Mouse (Mus musculus): ENCODE data around the gene Pdx1. TPM values are rescaled to one million over a fixed set of nuclear protein-coding genes. Genes with fewer than 3 reads are reported as not detected.
A peak's percentile ranks its signal among the peaks of the same experiment; 100 is the strongest.

Gene Pdx1
- not detected for total RNA-seq (2022)

DNA sequence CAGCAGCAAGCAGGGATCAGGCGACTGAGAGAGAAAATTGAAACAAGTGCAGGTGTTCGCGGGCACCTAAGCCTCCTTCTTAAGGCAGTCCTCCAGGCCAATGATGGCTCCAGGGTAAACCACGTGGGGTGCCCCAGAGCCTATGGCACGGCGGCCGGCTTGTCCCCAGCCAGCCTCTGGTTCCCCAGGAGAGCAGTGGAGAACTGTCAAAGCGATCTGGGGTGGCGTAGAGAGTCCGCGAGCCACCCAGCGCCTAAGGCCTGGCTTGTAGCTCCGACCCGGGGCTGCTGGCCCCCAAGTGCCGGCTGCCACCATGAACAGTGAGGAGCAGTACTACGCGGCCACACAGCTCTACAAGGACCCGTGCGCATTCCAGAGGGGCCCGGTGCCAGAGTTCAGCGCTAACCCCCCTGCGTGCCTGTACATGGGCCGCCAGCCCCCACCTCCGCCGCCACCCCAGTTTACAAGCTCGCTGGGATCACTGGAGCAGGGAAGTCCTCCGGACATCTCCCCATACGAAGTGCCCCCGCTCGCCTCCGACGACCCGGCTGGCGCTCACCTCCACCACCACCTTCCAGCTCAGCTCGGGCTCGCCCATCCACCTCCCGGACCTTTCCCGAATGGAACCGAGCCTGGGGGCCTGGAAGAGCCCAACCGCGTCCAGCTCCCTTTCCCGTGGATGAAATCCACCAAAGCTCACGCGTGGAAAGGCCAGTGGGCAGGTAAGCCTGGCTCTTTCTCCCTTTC, at the start of gene Pdx1:
Gene Pdx1, plus strand, starts transcription at position 34 of the 747 bp plus-strand sequence.
- no peak for DNase-seq (ENCODE audit: low spot score)

- peak; percentile 67 for DNase-seq (ENCODE audit: low spot score)
Observed at GRCm38 (mm10) chr5:147227354-147228112, 42.2 kb upstream of the Pdx1 start.

DNA sequence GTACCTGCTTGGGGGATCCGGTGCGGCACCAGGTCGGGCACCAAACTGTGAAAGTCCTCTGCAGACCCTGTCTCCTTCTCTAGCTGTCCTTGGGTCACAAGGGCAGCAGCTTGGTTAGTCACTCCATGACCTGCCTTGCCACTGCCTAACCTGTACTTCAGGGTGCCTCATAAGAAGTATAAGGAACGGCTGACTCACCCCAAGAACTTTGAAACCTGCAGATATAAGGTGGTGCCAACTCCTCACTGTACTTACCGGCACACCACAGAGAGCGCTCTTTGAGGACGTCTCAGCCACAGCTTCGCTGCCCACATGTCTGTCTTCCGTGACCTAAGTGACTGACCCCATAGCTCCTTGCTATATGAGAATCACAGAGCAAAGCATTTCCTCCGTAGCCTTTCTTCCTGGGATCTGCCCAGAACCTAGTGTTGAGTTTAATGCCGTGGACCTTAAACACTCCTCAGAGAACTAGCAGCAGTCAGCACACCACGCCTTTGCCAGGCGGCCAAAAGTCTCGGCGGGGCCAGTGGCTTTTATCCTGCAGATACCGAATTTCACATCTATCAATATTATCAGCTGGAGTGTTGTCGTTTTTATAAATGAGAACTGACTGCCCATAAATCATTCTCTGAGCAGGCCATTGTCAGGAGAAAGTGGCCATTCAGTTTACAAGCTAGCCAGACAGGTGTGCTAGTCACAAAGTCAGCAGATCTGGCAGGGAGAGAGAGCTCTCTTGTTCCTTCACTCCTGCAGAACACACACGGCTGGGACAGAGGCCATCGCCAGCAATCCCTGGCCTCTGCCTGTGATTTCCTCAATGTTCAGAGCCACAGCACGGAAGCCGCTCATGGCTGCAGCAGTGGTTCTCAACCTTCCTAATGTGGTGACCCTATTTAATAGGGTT, 34.1 kb upstream of the Pdx1 start:
- DNase-seq (ENCODE audit: low spot score) = no peak

GRCm38 (mm10) chr5:147243908-147244307, 25.9 kb upstream of the Pdx1 start:
- DNase-seq (ENCODE audit: low spot score) = no peak

- DNase-seq (ENCODE audit: low spot score) = no peak
Observed at GRCm38 (mm10) chr5:147260189-147260588, 9.6 kb upstream of the Pdx1 start.

DNA sequence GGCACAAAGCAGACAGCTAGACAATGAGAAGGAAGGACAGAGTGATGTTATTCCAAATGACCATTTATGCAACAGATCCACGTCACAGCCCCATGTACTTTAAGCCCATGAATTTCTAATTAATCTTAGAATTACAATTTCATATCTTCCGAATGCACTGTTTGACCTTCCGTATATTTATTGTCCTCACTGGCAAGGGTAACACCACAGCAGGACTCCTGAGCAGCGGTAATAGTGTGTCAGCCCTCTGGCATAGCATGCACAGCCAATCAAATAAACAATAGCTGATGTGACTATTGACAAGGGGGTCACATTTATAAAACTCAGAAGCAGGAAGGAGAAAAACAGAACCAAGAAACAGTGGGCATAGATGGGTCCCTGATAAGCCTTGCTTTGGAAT, 9.0 kb upstream of the Pdx1 start:
- no peak for DNase-seq (ENCODE audit: low spot score)

GRCm38 (mm10) chr5:147261899-147262541, 7.7 kb upstream of the Pdx1 start:
- DNase-seq (ENCODE audit: low spot score) = no peak

GRCm38 (mm10) chr5:147263945-147264344, 5.8 kb upstream of the Pdx1 start:
- no peak for DNase-seq (ENCODE audit: low spot score)

GRCm38 (mm10) chr5:147267434-147267833, 2.3 kb upstream of the Pdx1 start:
- no peak for DNase-seq (ENCODE audit: low spot score)

GRCm38 (mm10) chr5:147268728-147269127, 1.0 kb upstream of the Pdx1 start:
- no peak for DNase-seq (ENCODE audit: low spot score)

DNA sequence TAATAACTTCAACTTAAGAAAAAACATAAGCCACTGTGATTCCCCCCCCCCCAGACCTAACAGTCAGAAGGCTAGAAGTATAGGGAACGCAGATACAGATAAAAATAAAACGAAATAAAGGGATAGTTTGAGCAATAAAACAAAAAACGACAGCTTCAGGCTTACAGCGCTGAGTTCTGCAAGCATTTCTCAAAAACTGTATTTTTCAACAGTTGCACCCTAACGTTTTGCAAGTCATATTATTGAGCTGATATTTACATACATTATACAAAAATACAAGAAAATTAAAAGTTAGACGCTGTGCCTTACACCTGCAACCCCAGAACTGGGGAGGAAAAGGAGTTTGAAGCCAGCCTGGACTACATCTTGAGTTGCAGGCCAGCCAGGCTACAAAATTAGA, 388 bp upstream of the Pdx1 start:
- DNase-seq (ENCODE audit: low spot score) = no peak

DNA sequence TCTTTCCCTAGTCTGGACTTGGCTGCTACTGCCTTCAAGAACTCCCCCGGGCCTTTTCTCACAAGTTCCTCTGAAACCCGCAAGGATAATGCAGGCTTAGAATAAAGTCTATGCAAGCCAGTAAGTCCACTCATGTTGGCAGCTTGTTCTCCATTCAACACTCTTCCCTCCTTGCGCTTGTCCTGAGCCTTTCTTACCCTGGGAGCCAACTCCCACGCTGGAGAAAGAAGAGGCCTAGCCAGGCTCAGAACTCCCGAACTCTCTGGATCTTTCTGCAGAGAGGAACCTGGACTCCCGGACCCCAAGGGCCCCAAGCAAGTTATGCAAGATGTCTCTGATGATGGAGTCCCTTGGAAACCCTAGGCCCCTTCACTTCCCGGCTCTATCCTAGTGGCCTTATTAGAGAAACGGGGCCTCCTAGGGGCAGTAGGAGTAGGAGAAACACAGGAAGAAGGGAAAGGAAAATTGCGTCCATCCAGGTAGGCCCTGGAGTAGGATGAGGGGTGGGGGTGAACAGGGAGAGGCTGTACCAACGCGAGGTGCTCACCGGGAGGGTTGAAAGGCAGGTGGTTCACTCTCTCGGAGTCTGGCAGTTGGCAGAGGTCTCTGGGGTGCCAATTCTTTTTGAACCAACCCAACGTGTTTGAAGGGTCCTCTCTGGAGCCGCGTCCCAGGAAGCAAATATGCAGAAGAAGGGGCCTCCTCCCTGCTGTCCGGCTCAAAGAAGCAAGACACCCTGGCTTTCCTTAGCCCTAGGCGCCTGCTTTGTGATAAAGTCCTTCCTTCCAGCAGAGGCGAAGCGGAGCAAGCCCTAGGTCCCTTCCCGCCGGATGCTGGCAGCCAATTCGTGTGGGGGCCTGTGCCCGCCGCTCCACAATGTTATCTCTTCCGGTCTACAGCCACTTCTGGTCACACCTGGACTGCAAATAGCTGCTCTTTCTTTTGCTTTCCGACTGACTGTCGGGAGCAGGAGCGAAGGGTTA, 1.2 kb downstream of the Pdx1 start:
- DNase-seq (ENCODE audit: low spot score) = no peak

DNA sequence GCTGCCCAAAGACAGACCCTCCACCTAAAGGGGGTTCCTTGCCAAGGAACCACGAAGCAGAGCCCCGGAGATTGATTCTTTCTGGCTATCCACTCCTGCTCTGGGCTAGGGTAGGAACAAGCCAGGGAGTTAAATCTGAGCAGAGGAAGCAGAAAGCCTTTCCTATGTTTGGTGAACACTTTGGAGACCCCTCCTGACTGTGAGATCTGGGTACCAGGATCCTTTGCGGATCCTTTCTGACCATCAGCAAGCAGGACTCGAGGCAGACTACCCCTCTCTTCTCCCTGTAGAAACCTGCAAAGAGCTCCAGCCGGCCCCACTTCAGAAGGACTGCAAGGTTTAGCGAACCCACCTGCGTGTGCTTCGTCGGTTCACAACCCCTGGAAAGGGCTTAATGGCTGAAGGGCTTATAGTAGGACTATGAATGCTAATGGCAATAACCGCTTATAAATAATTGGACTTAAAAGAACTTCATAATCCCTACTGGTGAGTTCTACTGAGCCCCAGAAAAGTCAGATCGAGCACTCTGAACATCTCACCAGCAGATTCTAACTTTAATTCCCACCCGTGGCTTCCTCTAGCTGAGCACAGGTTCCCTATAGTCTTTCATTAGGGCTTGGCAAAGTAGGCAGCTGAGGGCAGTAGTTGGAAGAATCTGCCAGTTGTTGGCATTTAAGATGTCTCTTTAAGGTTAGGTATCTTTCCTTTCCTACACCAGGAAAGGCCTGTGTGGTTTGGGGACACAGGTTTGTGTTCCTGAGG, 2.5 kb downstream of the Pdx1 start:
- DNase-seq (ENCODE audit: low spot score) = no peak

GRCm38 (mm10) chr5:147272808-147273345, 3.1 kb downstream of the Pdx1 start:
- DNase-seq (ENCODE audit: low spot score) = no peak

GRCm38 (mm10) chr5:147274174-147275141, 4.7 kb downstream of the Pdx1 start:
- no peak for DNase-seq (ENCODE audit: low spot score)

DNA sequence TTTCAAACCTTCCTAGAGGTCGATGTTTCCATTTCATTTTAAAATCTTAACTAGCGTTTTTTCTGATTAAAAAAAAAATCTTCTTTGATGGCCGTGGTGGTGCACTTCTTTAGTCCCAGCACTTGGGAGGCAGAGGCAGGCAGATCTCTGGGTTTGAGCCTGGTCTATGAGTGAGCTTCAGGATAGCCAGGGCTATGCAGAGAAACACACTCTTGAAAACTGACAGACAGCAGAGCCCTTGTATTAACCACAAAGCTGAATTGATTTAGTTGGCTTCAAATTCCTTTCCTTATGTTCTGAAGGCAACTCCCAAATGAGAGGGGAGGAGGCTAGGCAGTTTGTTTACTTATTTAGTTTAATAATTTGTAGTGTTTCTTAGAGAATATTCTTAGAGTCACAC, 6.0 kb downstream of the Pdx1 start:
- DNase-seq (ENCODE audit: low spot score) = no peak

GRCm38 (mm10) chr5:147276701-147277546, 7.2 kb downstream of the Pdx1 start:
- DNase-seq (ENCODE audit: low spot score) = no peak

All from heart, adult 8-10 months (tissue).